Mouse (Mus musculus) olfactory bulb, adult 2 months (tissue): ENCODE data around the gene Wdr5. TPM values are rescaled to one million over a fixed set of nuclear protein-coding genes. Genes with fewer than 3 reads are reported as not detected.
"Not testable (repeated sequence)": the region's sequence is repeated elsewhere in the genome, so short reads cannot be mapped to it uniquely, and the experiment has no call there.

Experiments
- H3K27ac ChIP-seq: fragments of 200-500 bp; 2 replicates; pipeline ENCODE4 v1.5.1; 2012; ENCODE audit warnings: low read depth, low read length; ENCODE audit not compliant: insufficient read depth
- H3K4me1 ChIP-seq: fragments of 200-500 bp; 2 replicates; pipeline ENCODE4 v1.6.1; 2012; ENCODE audit warnings: low read length; ENCODE audit not compliant: control insufficient read depth, insufficient read depth
- H3K4me3 ChIP-seq: fragments of 200-500 bp; 2 replicates; pipeline ENCODE4 v1.5.1; 2012; ENCODE audit warnings: mild to moderate bottlenecking, low read depth, low read length, moderate library complexity; ENCODE audit not compliant: insufficient read depth
- CTCF ChIP-seq: fragments of 200-500 bp; IDR thresholded peaks from 2 replicates; pipeline ENCODE4 v1.5.1; 2012; ENCODE audit warnings: low read depth, mild to moderate bottlenecking, low read length, moderate library complexity; ENCODE audit not compliant: insufficient read depth
- POLR2A ChIP-seq: fragments of 200-500 bp; IDR thresholded peaks from 2 replicates; pipeline ENCODE4 v1.6.1; 2012; ENCODE audit warnings: mild to moderate bottlenecking, low read depth, low read length, moderate library complexity; ENCODE audit not compliant: insufficient read depth
- WGBS: fragments of 180-500 bp; shearing (Covaris S2); methylation state at CpG from one replicate; pipeline ENCODE4 v1.1.7; 2018; 5-methylcytosine and 5-hydroxymethylcytosine counted together
- polyA plus RNA-seq: library from polyadenylated mRNA; stranded (reverse); fragments of >200 nt; gene quantifications from 2 replicates; pipeline ENCODE4 v1.2.4, GENCODE M21; 2012; ENCODE audit warnings: low replicate concordance; ENCODE audit not compliant: missing spikeins, insufficient read depth, insufficient read length

The Wdr5 gene
- polyA plus RNA-seq, 1 experiment, result not detected

DNA sequence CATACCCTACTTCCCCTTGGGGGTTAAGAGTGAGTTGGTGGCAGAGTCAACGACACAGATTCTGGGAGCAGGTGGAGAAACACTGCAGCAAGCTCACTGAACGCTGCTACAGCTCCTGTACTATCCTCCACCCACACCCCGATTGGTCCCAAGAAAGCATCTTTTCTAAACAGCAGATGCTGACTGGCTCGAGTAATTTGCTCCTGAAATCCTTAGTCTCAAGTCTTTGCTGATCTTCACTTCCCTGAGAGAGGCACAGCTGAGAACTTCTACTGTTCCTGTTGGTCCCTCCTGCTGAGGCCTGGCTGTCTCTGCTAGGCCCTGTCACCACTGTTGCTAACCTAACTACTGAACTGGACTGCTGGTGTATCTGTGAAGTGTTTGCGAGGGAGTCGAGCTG lies 29.7 kb downstream of the Wdr5 start:
- TF ChIP-seq POLR2A, result no peak
- no peak for TF ChIP-seq CTCF
- Histone ChIP-seq H3K4me3 (no peak overlapping the region), H3K4me1 (peaks cover 3% of the 10 kb centered on the region; the same call in 1 of the 2 replicates), H3K27ac (no peak overlapping the region)
- WGBS, result 80% methylated on average over 6 of the region's 6 CpGs

- WGBS, result 89% methylated on average over 3 of the region's 3 CpGs
- not testable (repeated sequence) for H3K4me1 ChIP-seq, H3K4me3 ChIP-seq, H3K27ac ChIP-seq
Measured at GRCm38 (mm10) chr2:27545517-27545916, 30.6 kb downstream of the Wdr5 start.

GRCm38 (mm10) chr2:27546041-27546440 lies 31.1 kb downstream of the Wdr5 start:
- WGBS, result 96% methylated on average over 8 of the region's 8 CpGs
- not testable (repeated sequence) for H3K27ac ChIP-seq, H3K4me3 ChIP-seq, H3K4me1 ChIP-seq

DNA sequence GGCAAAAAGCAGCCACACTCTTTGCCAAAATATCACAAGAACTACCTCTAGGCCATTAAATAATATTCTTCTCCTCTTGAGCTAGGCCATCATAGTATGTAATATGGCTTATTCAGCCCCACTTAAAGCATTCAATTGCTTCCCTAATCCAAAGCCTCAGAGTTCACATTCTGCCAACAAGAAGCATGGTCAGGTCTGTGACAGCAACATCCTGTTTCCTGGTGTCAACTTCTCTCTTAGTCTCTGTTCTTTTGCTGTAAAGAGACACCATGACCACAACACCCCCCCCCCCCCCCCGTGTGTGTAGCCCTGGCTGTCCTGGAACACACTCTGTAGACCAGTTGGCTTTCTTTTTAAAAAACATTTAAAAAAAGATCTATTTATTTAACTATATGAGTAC lies 32.4 kb downstream of the Wdr5 start:
- Histone ChIP-seq H3K27ac (no peak overlapping the region), H3K4me1 (no peaks in the 10 kb centered on the region), H3K4me3 (no peak overlapping the region)
- no peak for TF ChIP-seq CTCF
- TF ChIP-seq POLR2A, result no peak
- WGBS, result 71% methylated on average over 1 of the region's 1 CpGs

- 97% methylated on average over 2 of the region's 2 CpGs for whole genome bisulfite sequencing
- no peak overlapping the region for H3K4me3 ChIP-seq
- no peaks in the 10 kb centered on the region for H3K4me1 ChIP-seq
- H3K27ac ChIP-seq, result no peak overlapping the region
- TF ChIP-seq CTCF, result no peak
- no peak for TF ChIP-seq POLR2A
Measured at GRCm38 (mm10) chr2:27547986-27548385, 33.0 kb downstream of the Wdr5 start.

DNA sequence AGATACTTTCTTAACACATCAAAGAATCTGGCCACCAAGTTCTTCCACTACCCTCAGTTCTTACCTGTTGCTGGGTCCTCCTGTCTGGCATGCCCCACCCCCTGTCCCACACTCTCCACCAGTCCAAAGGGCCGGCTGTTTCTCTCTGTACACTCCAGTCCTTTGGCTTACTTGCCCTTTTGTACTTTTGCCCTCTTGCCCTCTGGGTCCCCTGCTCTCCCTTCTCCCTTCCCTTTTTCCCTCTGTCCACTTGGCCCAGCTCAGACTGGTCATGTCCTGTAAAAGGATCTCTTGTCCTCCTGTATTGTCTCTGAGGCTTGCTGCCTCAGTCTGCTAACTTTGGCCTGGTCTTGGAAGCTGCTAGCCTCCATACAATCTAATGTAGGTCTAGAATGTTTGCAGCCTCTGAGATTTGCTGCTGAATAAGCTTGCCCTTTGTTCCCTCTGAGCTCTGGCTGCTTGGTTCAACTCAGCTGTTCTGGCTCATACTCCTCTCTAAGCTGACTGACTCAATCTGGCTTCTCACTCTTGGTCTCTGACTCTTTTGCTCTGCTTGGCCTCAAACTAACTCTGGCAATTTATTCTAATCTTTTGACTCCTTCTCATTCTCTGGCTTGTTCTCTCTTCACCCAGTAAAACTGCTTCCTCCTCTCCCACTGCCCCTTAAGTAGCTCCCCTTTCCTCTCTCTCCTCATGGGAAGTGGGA lies 33.9 kb downstream of the Wdr5 start:
- TF ChIP-seq CTCF (no peak), POLR2A (no peak)
- WGBS, result 93% methylated on average over 1 of the region's 1 CpGs
- Histone ChIP-seq H3K27ac (no peak overlapping the region), H3K4me3 (no peak overlapping the region), H3K4me1 (no peaks in the 10 kb centered on the region)

DNA sequence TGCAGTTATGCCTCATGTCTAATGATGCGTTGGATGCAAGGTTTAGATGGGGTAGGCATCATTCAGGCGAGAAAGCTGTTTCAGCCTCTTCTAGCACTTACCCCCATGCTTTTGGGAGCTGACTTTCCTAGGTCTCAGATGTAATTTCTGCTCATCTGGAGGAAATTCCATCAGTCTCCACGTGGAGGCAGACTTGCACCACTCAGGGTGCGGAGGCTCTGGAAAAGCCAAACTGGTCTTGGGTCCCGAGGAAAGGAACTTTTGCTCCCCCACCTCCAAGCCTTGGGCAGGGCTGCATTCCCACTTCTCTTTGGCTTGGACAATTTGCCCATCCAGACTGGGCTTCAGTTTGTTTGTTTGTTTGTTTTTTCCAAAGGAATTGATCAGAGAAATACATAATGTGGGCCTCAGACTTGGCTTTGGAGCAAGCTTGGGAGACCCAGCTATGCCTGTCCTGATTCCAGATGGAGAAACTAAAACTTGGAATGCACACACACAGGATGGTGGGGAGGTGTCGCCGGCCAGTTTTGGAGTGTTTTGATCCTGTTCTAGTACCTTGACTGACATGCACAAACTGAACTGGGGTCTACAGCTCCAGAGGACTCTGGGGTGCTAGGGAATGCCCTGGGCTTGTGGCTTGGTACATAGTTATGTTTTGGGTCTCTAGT lies 37.8 kb downstream of the Wdr5 start:
- TF ChIP-seq CTCF, result peak; percentile 90
- TF ChIP-seq POLR2A, result no peak
- Histone ChIP-seq H3K4me3 (no peak overlapping the region), H3K4me1 (no peaks in the 10 kb centered on the region), H3K27ac (no peak overlapping the region)
- 18% methylated on average over 7 of the region's 7 CpGs for WGBS

DNA sequence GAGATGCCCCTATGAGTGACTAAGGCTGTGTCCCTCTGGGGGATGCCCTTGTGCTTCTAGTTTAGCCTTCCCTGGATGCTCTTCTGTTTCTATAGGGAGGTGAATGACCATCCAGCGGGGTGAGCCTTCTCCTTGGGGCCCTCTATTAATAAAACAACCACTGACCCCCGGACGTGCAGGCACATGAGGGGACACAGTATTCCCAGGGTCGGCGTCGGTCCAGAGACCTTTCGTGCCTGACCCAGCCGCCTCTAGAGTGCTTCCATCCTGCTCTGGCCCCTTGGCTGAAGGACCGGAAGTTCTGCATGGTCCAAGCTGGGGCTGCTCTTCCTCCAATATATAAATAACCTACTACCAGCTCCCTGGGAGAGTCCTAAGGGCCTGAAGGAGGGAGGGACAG lies 39.4 kb downstream of the Wdr5 start:
- Histone ChIP-seq H3K4me3 (no peak overlapping the region), H3K27ac (no peak overlapping the region), H3K4me1 (no peaks in the 10 kb centered on the region)
- no peak for TF ChIP-seq CTCF
- no peak for TF ChIP-seq POLR2A
- whole genome bisulfite sequencing, result 84% methylated on average over 9 of the region's 9 CpGs

GRCm38 (mm10) chr2:27556921-27557320 lies 42.0 kb downstream of the Wdr5 start:
- Histone ChIP-seq H3K4me1 (no peaks in the 10 kb centered on the region), H3K4me3 (no peak overlapping the region), H3K27ac (no peak overlapping the region)
- WGBS, result 90% methylated on average over 6 of the region's 6 CpGs
- no peak for TF ChIP-seq CTCF
- TF ChIP-seq POLR2A, result no peak

DNA sequence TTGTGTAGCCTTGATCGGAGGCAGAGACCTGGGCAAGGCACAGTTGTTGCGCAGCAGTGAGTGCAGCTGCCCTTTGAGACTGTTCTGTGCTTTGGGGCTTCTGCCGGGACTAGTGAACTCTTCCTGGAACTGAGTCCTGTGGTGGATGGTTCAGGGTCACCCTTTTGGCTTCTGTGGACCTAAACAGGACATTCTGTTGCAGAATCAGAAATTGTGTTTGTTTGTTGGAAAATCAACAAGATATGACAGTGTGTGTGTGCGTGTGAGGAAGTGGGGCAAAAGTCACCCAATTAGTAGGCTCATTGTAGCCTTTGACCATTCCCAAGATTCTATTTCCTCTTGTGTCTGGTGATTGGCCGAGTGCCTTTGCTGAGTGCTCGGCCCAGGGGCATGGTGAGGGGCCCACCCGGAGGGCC lies 45.8 kb downstream of the Wdr5 start:
- 89% methylated on average over 7 of the region's 7 CpGs for WGBS
- no peak for TF ChIP-seq CTCF
- no peak for TF ChIP-seq POLR2A
- H3K4me3 ChIP-seq, result no peak overlapping the region
- H3K27ac ChIP-seq, result no peak overlapping the region
- H3K4me1 ChIP-seq, result no peaks in the 10 kb centered on the region
